Mouse (Mus musculus) C2C12 (cell line): Measurements from ENCODE around the gene Wdtc1. TPM values are rescaled to one million over a fixed set of nuclear protein-coding genes. Genes with fewer than 3 reads are reported as not detected.

ENCODE experiments used
- H3K27me3 ChIP-seq: one replicate; pipeline ENCODE4 v1.6.1; 2011; ENCODE audit not compliant: control insufficient read depth, insufficient read depth, insufficient read length
- H3K36me3 ChIP-seq: one replicate; pipeline ENCODE4 v1.6.1; 2011; ENCODE audit not compliant: control insufficient read depth, insufficient read depth
- H3K4me3 ChIP-seq: one replicate; pipeline ENCODE4 v1.5.1; 2011; ENCODE audit warnings: mild to moderate bottlenecking, control low read depth; ENCODE audit not compliant: poor library complexity, insufficient read depth, severe bottlenecking
- H3K79me2 ChIP-seq: one replicate; pipeline ENCODE4 v1.6.1; 2011; ENCODE audit not compliant: control insufficient read depth, insufficient read depth
- H3K79me3 ChIP-seq: one replicate; pipeline ENCODE4 v1.6.1; 2011; ENCODE audit warnings: low read depth, control low read depth
- H3ac ChIP-seq: one replicate; pipeline ENCODE3; 2011; ENCODE audit warnings: low read depth; ENCODE audit not compliant: control insufficient read depth, insufficient read length
- CEBPB ChIP-seq: IDR thresholded peaks from one replicate; pipeline ENCODE4 v1.6.1; 2011; ENCODE audit warnings: low read depth, mild to moderate bottlenecking, control low read depth, moderate library complexity
- CTCF ChIP-seq: IDR thresholded peaks from one replicate; pipeline ENCODE4 v1.5.1; 2011; ENCODE audit not compliant: control insufficient read depth, insufficient read depth, insufficient read length
- FOSL1 ChIP-seq: IDR thresholded peaks from one replicate; pipeline ENCODE4 v1.8.0; 2011; ENCODE audit warnings: mild to moderate bottlenecking, low read length; ENCODE audit not compliant: poor library complexity, insufficient read depth, severe bottlenecking
- MAX ChIP-seq: IDR thresholded peaks from one replicate; pipeline ENCODE4 v1.6.1; 2011; ENCODE audit warnings: mild to moderate bottlenecking, control low read depth
- MYOD1 ChIP-seq: IDR thresholded peaks from one replicate; pipeline ENCODE4 v1.6.1; 2011; ENCODE audit warnings: low read depth; ENCODE audit not compliant: control insufficient read depth, insufficient read length
- MYOG ChIP-seq: IDR thresholded peaks from one replicate; pipeline ENCODE4 v1.6.1; 2011; ENCODE audit not compliant: control insufficient read depth, insufficient read length; ENCODE audit errors: extremely low read depth
- USF1 ChIP-seq: IDR thresholded peaks from one replicate; pipeline ENCODE4 v1.6.1; 2011; ENCODE audit warnings: low read depth, mild to moderate bottlenecking, control low read depth, moderate library complexity
- polyA plus RNA-seq: library from polyadenylated mRNA; unstranded; fragments of >200 nt; fragmentation: generic; extraction: Trizol; gene quantifications from one replicate; pipeline ENCODE4 v1.2.1, GENCODE M21; 2012; ENCODE audit warnings: missing spikeins

Gene Wdtc1
- polyA plus RNA-seq, 1 experiment = 19.6 TPM

GRCm38 (mm10) chr4:133390585-133390984, 37.3 kb upstream of the Wdtc1 start:
- Histone ChIP-seq H3K27me3 (no peaks in the 10 kb centered on the region), H3ac (no peak overlapping the region), H3K79me2 (peaks cover 84% of the 10 kb centered on the region), H3K79me3 (peaks cover 13% of the 10 kb centered on the region), H3K36me3 (no peaks in the 10 kb centered on the region), H3K4me3 (no peak overlapping the region)
- TF ChIP-seq USF1 = no peak
- no peak for TF ChIP-seq MYOD1
- no peak for TF ChIP-seq CTCF
- TF ChIP-seq FOSL1 = no peak
- TF ChIP-seq CEBPB = no peak
- no peak for TF ChIP-seq MAX
- TF ChIP-seq MYOG = no peak

DNA sequence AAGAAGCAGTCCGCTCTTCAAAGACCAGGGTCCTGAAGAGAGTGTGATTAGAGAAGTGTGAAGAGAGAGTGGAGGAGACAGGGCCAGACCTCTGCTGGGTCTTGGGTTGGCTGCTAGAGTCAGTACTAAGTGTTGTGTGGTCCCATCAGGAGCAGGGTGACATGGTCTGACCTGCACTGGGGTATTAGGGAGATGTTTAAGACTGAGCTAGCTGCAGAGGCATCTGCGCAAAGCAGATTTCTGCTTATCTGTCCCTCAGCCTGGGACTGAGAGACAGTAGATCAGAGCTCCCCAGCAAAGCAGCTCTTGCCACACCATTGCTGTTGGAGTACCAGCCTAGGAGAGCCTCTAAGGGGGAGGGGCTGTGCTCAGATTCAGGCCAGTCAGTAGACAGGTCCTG, 36.8 kb upstream of the Wdtc1 start:
- H3K27me3 ChIP-seq = no peaks in the 10 kb centered on the region
- no peak overlapping the region for H3K4me3 ChIP-seq
- H3K36me3 ChIP-seq = no peaks in the 10 kb centered on the region
- no peak for TF ChIP-seq MYOD1
- TF ChIP-seq CTCF = no peak
- TF ChIP-seq FOSL1 = no peak
- no peak for TF ChIP-seq CEBPB
- TF ChIP-seq MAX = no peak
- TF ChIP-seq USF1 = no peak
- TF ChIP-seq MYOG = no peak
- peaks cover 12% of the 10 kb centered on the region for H3K79me3 ChIP-seq
- H3K79me2 ChIP-seq = peaks cover 84% of the 10 kb centered on the region
- no peak overlapping the region for H3ac ChIP-seq

DNA sequence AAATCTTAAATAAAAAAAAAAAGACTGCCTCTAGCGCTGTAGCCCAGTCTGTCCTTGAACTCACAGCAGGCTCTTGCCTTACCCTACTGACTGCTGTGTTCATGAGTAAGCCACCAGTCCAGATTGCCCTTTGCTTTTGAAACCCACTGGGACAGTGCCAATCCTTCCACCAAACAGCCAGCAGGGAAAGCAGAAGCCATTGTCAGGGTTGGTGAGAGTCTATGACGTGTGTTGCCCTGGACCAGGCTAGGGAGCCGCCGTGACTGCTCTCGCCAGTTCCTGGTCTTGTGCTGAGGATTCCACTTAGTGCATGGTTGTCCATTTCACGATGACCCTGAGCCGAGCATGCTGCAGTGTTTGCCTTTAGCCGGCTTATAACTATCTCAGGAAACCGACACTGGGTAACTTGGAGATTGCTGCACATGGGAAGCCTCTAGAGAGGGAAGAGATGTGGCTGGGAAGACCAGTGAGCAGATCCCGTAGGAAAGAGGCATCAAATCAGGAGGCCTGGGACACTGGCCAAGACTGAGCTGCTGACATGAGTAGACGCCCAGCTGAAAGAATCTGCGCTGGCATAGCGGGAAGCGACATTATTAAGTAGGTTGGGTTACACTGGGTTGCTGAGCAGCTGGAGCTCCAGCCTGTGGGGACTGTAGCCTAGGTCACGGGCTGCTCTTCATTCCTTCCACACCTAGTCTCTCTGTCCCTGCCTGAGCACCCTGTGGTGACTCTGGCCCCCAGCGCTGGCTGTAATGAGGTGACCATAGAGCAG, 35.7 kb upstream of the Wdtc1 start:
- H3K4me3 ChIP-seq = no peak overlapping the region
- no peaks in the 10 kb centered on the region for H3K27me3 ChIP-seq
- no peak overlapping the region for H3ac ChIP-seq
- no peak for TF ChIP-seq MYOG
- TF ChIP-seq FOSL1 = no peak
- TF ChIP-seq CEBPB = no peak
- no peak for TF ChIP-seq MYOD1
- no peak for TF ChIP-seq MAX
- TF ChIP-seq CTCF = no peak
- no peak for TF ChIP-seq USF1
- peaks cover 86% of the 10 kb centered on the region for H3K79me2 ChIP-seq
- H3K79me3 ChIP-seq = peaks cover 13% of the 10 kb centered on the region
- H3K36me3 ChIP-seq = no peaks in the 10 kb centered on the region

GRCm38 (mm10) chr4:133387053-133387452, 33.8 kb upstream of the Wdtc1 start:
- H3K79me3 ChIP-seq = peaks cover 17% of the 10 kb centered on the region
- H3ac ChIP-seq = no peak overlapping the region
- no peak for TF ChIP-seq MYOD1
- no peak for TF ChIP-seq CEBPB
- no peak overlapping the region for H3K4me3 ChIP-seq
- H3K27me3 ChIP-seq = no peaks in the 10 kb centered on the region
- H3K79me2 ChIP-seq = peaks cover 85% of the 10 kb centered on the region
- H3K36me3 ChIP-seq = peaks cover 5% of the 10 kb centered on the region

DNA sequence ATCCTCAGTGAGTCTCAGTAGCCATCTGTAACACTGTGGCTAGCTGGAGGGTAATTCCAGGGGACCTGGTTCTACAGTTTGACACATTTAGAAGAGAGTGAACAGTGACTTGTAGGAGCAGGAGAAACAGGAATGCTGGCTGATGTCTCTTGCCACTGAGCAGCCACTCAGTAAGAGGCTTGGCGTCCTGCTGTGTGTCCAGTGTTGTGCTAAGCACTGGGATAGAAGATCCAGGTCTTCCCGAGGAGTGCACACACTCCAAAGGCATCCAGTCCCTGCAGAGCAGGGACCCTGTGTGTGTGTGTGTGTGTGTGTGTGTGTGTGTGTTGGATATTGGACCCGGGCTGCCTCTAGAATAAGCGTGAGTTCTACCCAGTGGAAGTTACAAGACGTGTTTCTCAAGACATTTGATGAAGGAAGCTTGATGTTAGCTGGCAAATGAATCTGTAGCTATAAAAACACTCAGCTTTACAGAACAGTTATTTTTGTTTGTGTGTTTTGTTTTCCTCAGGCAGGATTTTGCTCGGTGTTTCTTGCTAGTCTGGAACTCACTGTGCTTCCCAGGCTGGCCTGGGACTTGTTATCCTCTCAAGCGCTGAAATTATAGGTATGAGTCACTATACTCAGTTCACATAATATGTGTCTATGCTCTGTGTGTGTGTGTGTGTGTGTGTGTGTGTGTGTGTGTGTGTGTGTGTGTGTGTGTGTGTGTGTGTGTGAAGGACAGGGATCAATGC, 32.9 kb upstream of the Wdtc1 start:
- H3ac ChIP-seq = no peak overlapping the region
- TF ChIP-seq MAX (no peak), MYOG (no peak), CTCF (no peak), CEBPB (no peak), USF1 (no peak), MYOD1 (no peak), FOSL1 (no peak)
- peaks cover 92% of the 10 kb centered on the region for H3K79me2 ChIP-seq
- H3K27me3 ChIP-seq = no peaks in the 10 kb centered on the region
- peaks cover 23% of the 10 kb centered on the region for H3K79me3 ChIP-seq
- H3K36me3 ChIP-seq = peaks cover 11% of the 10 kb centered on the region
- no peak overlapping the region for H3K4me3 ChIP-seq

GRCm38 (mm10) chr4:133381141-133381540, 27.9 kb upstream of the Wdtc1 start:
- H3K4me3 ChIP-seq = no peak overlapping the region
- H3K36me3 ChIP-seq = peaks cover 16% of the 10 kb centered on the region
- no peak overlapping the region for H3ac ChIP-seq
- H3K79me2 ChIP-seq = peaks cover 93% of the 10 kb centered on the region
- TF ChIP-seq CEBPB (no peak), CTCF (no peak), MAX (no peak)
- H3K27me3 ChIP-seq = no peaks in the 10 kb centered on the region
- peaks cover 50% of the 10 kb centered on the region for H3K79me3 ChIP-seq
